In the genomic region with DNA sequence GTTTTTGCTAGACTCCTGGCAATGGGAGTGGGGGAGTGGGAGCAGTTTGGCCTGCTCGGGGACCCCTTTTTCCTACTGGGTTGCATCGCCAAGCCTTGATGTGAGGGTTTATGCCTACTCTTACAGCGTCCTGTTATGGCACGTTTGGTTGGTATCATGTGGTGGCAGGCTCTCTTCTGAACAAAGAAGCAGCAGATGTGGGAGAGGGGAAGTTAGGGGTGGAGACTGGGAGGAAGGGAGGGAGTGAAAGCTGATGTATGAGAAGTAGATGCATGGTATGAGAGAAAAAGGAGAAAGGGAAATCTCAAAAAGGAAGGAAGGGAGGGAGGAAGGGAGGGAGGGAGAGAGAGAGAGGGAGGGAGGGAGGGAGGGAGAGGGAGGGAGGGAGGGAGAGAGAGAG, we compare ENCODE assay signal across 18 mouse cellular contexts. TPM values are rescaled to one million over a fixed set of nuclear protein-coding genes. Genes with fewer than 3 reads are reported as not detected.
DNase-seq lines count a peak whose midpoint lies in the region; ATAC-seq and TF ChIP-seq lines count a peak whose summit lies in the region.
"Had no signal": no experiment of that assay in that cellular context is flagged by ENCODE, and none has a peak within 500 bp of the region (broad histone marks: within the 10 kb centered on the region; RNA-seq: fewer than 3 reads in every experiment).

No protein-coding gene starts in this region.

- ATAC-seq in intestine, postnatal 0 days, result no peak
- no peak for ATAC-seq in intestine, embryonic 15.5 days
- peak; percentile 51 for ATAC-seq in common myeloid progenitor, adult 5-6 weeks (replicated peaks; ENCODE audit: low read depth, poor library complexity, severe bottlenecking)
- peak; percentile 42 for ATAC-seq in megakaryocyte, adult 5-6 weeks (ENCODE audit: poor library complexity, severe bottlenecking)
- ATAC-seq in stomach, embryonic 16.5 days (ENCODE audit: insufficient read depth, low FRiP score), result no peak
- ATAC-seq in midbrain, postnatal 0 days (ENCODE audit: low FRiP score), result no peak

- H3K4me2 ChIP-seq in intestine, postnatal 0 days (replicated peaks; ENCODE audit: low read depth), result no peak overlapping the region
- no peak overlapping the region for H3K4me2 ChIP-seq in intestine, embryonic 15.5 days (replicated peaks)
- no peak overlapping the region for H3K4me2 ChIP-seq in stomach, embryonic 16.5 days (ENCODE audit: low read depth, low read length)
- no peak overlapping the region for H3K4me2 ChIP-seq in midbrain, postnatal 0 days (ENCODE audit: low read depth, low read length, poor library complexity, severe bottlenecking)

- TF ChIP-seq CTCF in intestine, postnatal 0 days (IDR thresholded peaks at IDR 0.05; ENCODE audit: low read depth), result no peak
- no peak for TF ChIP-seq CTCF in midbrain, postnatal 0 days (IDR thresholded peaks at IDR 0.05)

- 0 out of 2 replicates have a peak overlapping the region, but pooled peaks have one; percentile 64 for H3K27ac ChIP-seq in intestine, postnatal 0 days (ENCODE audit: low read depth, low read length)
- H3K27ac ChIP-seq in intestine, embryonic 15.5 days, result no peak overlapping the region
- H3K27ac ChIP-seq in stomach, embryonic 16.5 days (ENCODE audit: low read length), result peak overlapping the region; percentile 27; the same call in 1 of the 2 replicates
- H3K27ac ChIP-seq in midbrain, postnatal 0 days (ENCODE audit: low read depth, low read length), result no peak overlapping the region
- H3K27ac ChIP-seq: heart, embryonic 13.5 days had no signal

- no peak for DNase-seq in lung, postnatal 25 days (ENCODE audit: low spot score)
- DNase-seq in midbrain, postnatal 0 days (ENCODE audit: low spot score), result no peak
- DNase-seq: adrenal gland, adult 2 months; adrenal gland, postnatal 25 days; cerebellum, adult 8-10 months; cerebellum, postnatal 14 days; gastrocnemius, postnatal 14 days; heart, postnatal 4 days; kidney, adult 11 months had no signal

- H3K4me3 ChIP-seq in intestine, postnatal 0 days (ENCODE audit: low read depth, low read length), result no peak overlapping the region
- H3K4me3 ChIP-seq in intestine, embryonic 15.5 days (replicated peaks), result no peak overlapping the region
- H3K4me3 ChIP-seq in stomach, embryonic 16.5 days (replicated peaks; ENCODE audit: low read length), result no peak overlapping the region
- H3K4me3 ChIP-seq in midbrain, postnatal 0 days (ENCODE audit: low read depth, low read length), result no peak overlapping the region

- WGBS in intestine, postnatal 0 days, result 91% methylated on average over 4 of the region's 4 CpGs
- 79% methylated on average over 4 of the region's 4 CpGs for WGBS in intestine, embryonic 15.5 days
- 68% methylated on average over 4 of the region's 4 CpGs for WGBS in stomach, embryonic 16.5 days
- 86% methylated on average over 4 of the region's 4 CpGs for WGBS in midbrain, postnatal 0 days

- no peak overlapping the region for H3K9ac ChIP-seq in intestine, postnatal 0 days (ENCODE audit: low read depth, low read length)
- no peak overlapping the region for H3K9ac ChIP-seq in intestine, embryonic 15.5 days
- no peak overlapping the region for H3K9ac ChIP-seq in stomach, embryonic 16.5 days (ENCODE audit: low read length)
- no peak overlapping the region for H3K9ac ChIP-seq in midbrain, postnatal 0 days (replicated peaks; ENCODE audit: low read length, poor library complexity, severe bottlenecking)
- H3K9ac ChIP-seq: hindbrain, embryonic 13.5 days had no signal

- H3K36me3 ChIP-seq in intestine, postnatal 0 days (ENCODE audit: control insufficient read depth, insufficient read depth), result no peaks in the 10 kb centered on the region
- H3K36me3 ChIP-seq in intestine, embryonic 15.5 days, result no peaks in the 10 kb centered on the region
- H3K36me3 ChIP-seq in stomach, embryonic 16.5 days (ENCODE audit: control insufficient read depth, insufficient read depth, low read length), result no peaks in the 10 kb centered on the region
- H3K36me3 ChIP-seq in midbrain, postnatal 0 days (ENCODE audit: insufficient read depth, low read length), result no peaks in the 10 kb centered on the region
- H3K36me3 ChIP-seq: embryonic facial prominence, embryonic 10.5 days; forebrain, embryonic 15.5 days; heart, embryonic 13.5 days; hindbrain, embryonic 13.5 days had no signal

- 0 out of 2 replicates have a peak, but pooled peaks cover 11% of the 10 kb centered on the region for H3K4me1 ChIP-seq in intestine, postnatal 0 days (replicated peaks; ENCODE audit: control insufficient read depth, insufficient read depth, low read length)
- no peaks in the 10 kb centered on the region for H3K4me1 ChIP-seq in intestine, embryonic 15.5 days (replicated peaks)
- H3K4me1 ChIP-seq in stomach, embryonic 16.5 days (ENCODE audit: control insufficient read depth, insufficient read depth, low read length), result no peaks in the 10 kb centered on the region
- H3K4me1 ChIP-seq in midbrain, postnatal 0 days (ENCODE audit: insufficient read depth, low read length), result no peaks in the 10 kb centered on the region

- no peaks in the 10 kb centered on the region for H3K9me3 ChIP-seq in intestine, postnatal 0 days (ENCODE audit: control insufficient read depth)
- H3K9me3 ChIP-seq in intestine, embryonic 15.5 days, result no peaks in the 10 kb centered on the region
- H3K9me3 ChIP-seq in stomach, embryonic 16.5 days (replicated peaks; ENCODE audit: control insufficient read depth, low read length), result no peaks in the 10 kb centered on the region
- no peaks in the 10 kb centered on the region for H3K9me3 ChIP-seq in midbrain, postnatal 0 days (ENCODE audit: low read length)
- H3K9me3 ChIP-seq: embryonic facial prominence, embryonic 10.5 days; forebrain, embryonic 15.5 days; heart, embryonic 13.5 days; hindbrain, embryonic 13.5 days had no signal

- H3K27me3 ChIP-seq in intestine, postnatal 0 days (replicated peaks; ENCODE audit: control insufficient read depth, insufficient read depth, low read length), result no peaks in the 10 kb centered on the region
- no peaks in the 10 kb centered on the region for H3K27me3 ChIP-seq in intestine, embryonic 15.5 days (replicated peaks)
- no peaks in the 10 kb centered on the region for H3K27me3 ChIP-seq in stomach, embryonic 16.5 days (ENCODE audit: control insufficient read depth, insufficient read depth, low read length)
- no peaks in the 10 kb centered on the region for H3K27me3 ChIP-seq in midbrain, postnatal 0 days (ENCODE audit: insufficient read depth, low read length)
- H3K27me3 ChIP-seq: forebrain, embryonic 15.5 days; heart, embryonic 13.5 days; hindbrain, embryonic 13.5 days had no signal

RNA-seq across cellular contexts. Expression of gene Bst1, which starts 11.8 kb away (rescaled TPM):
- polyA plus RNA-seq in intestine, postnatal 0 days (2015; fragmentation: Nextera tagmentation; extraction: Ambion mirVana), result 142 and 144 TPM in 2 replicates
- 0.88 and 0.97 TPM in 2 replicates for polyA plus RNA-seq in intestine, embryonic 15.5 days (2015; fragmentation: Nextera tagmentation; extraction: Ambion mirVana)
- not detected in 2 replicates for total RNA-seq in common myeloid progenitor, adult 5-6 weeks (2017)
- 29.8 and 31.3 TPM in 2 replicates for total RNA-seq in megakaryocyte, adult 5-6 weeks (2015)
- total RNA-seq in megakaryocyte, adult 5-6 weeks (2017), result 25.1 and 32.3 TPM in 2 replicates
- 3.0 and 5.1 TPM in 2 replicates for polyA plus RNA-seq in stomach, embryonic 16.5 days (2015; fragmentation: Nextera tagmentation; extraction: Ambion mirVana)
- 0.55 TPM in 1 of 2 replicates, not detected in the other for total RNA-seq in midbrain, postnatal 0 days (2014; rRNA removed)
- 0.16 and 0.21 TPM in 2 replicates for polyA plus RNA-seq in midbrain, postnatal 0 days (2015; fragmentation: Nextera tagmentation; extraction: Ambion mirVana)
- polyA plus RNA-seq: forebrain, embryonic 15.5 days; hindbrain, embryonic 13.5 days had no signal

RNA-seq across cellular contexts. Expression of gene Fbxl5, which starts 14.5 kb away (rescaled TPM):
- polyA plus RNA-seq in intestine, postnatal 0 days (2015; fragmentation: Nextera tagmentation; extraction: Ambion mirVana), result 93.6 and 108 TPM in 2 replicates
- polyA plus RNA-seq in intestine, embryonic 15.5 days (2015; fragmentation: Nextera tagmentation; extraction: Ambion mirVana), result 56.5 and 60.8 TPM in 2 replicates
- 50.0 and 55.5 TPM in 2 replicates for total RNA-seq in common myeloid progenitor, adult 5-6 weeks (2017)
- total RNA-seq in megakaryocyte, adult 5-6 weeks (2015), result 81.7 and 82.1 TPM in 2 replicates
- 93.8 and 106 TPM in 2 replicates for total RNA-seq in megakaryocyte, adult 5-6 weeks (2017)
- 58.7 and 62.1 TPM in 2 replicates for polyA plus RNA-seq in stomach, embryonic 16.5 days (2015; fragmentation: Nextera tagmentation; extraction: Ambion mirVana)
- total RNA-seq in midbrain, postnatal 0 days (2014; rRNA removed), result 122 and 140 TPM in 2 replicates
- polyA plus RNA-seq in midbrain, postnatal 0 days (2015; fragmentation: Nextera tagmentation; extraction: Ambion mirVana), result 84.5 and 85.2 TPM in 2 replicates

Comparison
In these comparisons a context has a peak if more than half of its experiments do, and no peak if none do; other contexts are left out.
1. H3K27ac ChIP-seq: peak in intestine, postnatal 0 days (single experiment) and stomach, embryonic 16.5 days (single experiment); none in intestine, embryonic 15.5 days (single experiment) and midbrain, postnatal 0 days (single experiment).
2. RNA of gene Bst1, which starts 11.8 kb away (polyA plus RNA-seq): 142 to 144 TPM in intestine, postnatal 0 days; 3.0 to 5.1 TPM in stomach, embryonic 16.5 days, 0.88 to 0.97 TPM in intestine, embryonic 15.5 days and 0.16 to 0.21 TPM in midbrain, postnatal 0 days; every median in the first group is over 10 times any median in the second.
3. ATAC-seq: peak in common myeloid progenitor, adult 5-6 weeks (single experiment) and megakaryocyte, adult 5-6 weeks (single experiment); none in intestine, postnatal 0 days (single experiment), intestine, embryonic 15.5 days (single experiment), stomach, embryonic 16.5 days (single experiment) and midbrain, postnatal 0 days (single experiment).